Mouse (Mus musculus) liver, postnatal 0 days (tissue): ENCODE results near the gene Orc3. TPM values are rescaled to one million over a fixed set of nuclear protein-coding genes. Genes with fewer than 3 reads are reported as not detected.
"Not testable (repeated sequence)": the region's sequence is repeated elsewhere in the genome, so short reads cannot be mapped to it uniquely, and the experiment has no call there.

Source experiments
- ATAC-seq: fragments of 200-750 bp; cut with Nextera tagmentation; 2 replicates; pipeline ENCODE4 v1.8.0; 2017; ENCODE audit warnings: mild to moderate bottlenecking, moderate library complexity
- DNase-seq: peaks from one replicate; pipeline ENCODE4 v3.0.0-alpha.2; 2016
- H3K27ac ChIP-seq: fragments of 300-500 bp; sonication (generic); 2 replicates; pipeline ENCODE4 v1.5.1; 2014; ENCODE audit warnings: antibody characterized with exemption, moderate library complexity, mild to moderate bottlenecking, low read depth
- H3K27me3 ChIP-seq: fragments of 300-500 bp; sonication (generic); 2 replicates; pipeline ENCODE4 v1.6.1; 2014; ENCODE audit warnings: low read length, control low read depth, mixed read lengths; ENCODE audit not compliant: insufficient read depth
- H3K36me3 ChIP-seq: fragments of 300-500 bp; sonication (generic); replicated peaks from 2 replicates; pipeline ENCODE4 v1.6.1; 2014; ENCODE audit warnings: mild to moderate bottlenecking, control low read depth, low read length, moderate library complexity, mixed read lengths; ENCODE audit not compliant: insufficient read depth
- H3K4me1 ChIP-seq: fragments of 300-500 bp; sonication (generic); 2 replicates; pipeline ENCODE4 v1.6.1; 2014; ENCODE audit warnings: antibody characterized with exemption, mild to moderate bottlenecking, control low read depth; ENCODE audit not compliant: insufficient read depth
- H3K4me2 ChIP-seq: fragments of 300-500 bp; sonication (generic); 2 replicates; pipeline ENCODE4 v1.6.1; 2014; ENCODE audit warnings: low read depth, mild to moderate bottlenecking, low read length, moderate library complexity, mixed read lengths
- H3K4me3 ChIP-seq: fragments of 300-500 bp; sonication (generic); 2 replicates; pipeline ENCODE4 v1.5.1; 2014; ENCODE audit warnings: low read depth, low read length
- H3K9ac ChIP-seq: fragments of 300-500 bp; sonication (generic); replicated peaks from 2 replicates; pipeline ENCODE4 v1.6.1; 2014; ENCODE audit warnings: mild to moderate bottlenecking, moderate library complexity
- H3K9me3 ChIP-seq: fragments of 300-500 bp; sonication (generic); 2 replicates; pipeline ENCODE4 v1.6.1; 2016; ENCODE audit warnings: mild to moderate bottlenecking, control low read depth, low read length, mixed read lengths
- CTCF ChIP-seq: sonication (generic); IDR thresholded peaks from 2 replicates; pipeline ENCODE4 v1.5.1; 2016; ENCODE audit warnings: antibody characterized with exemption, low read depth
- EP300 ChIP-seq: IDR thresholded peaks from 2 replicates; pipeline ENCODE4 v1.6.1; 2016; ENCODE audit warnings: antibody characterized with exemption, low read depth, mild to moderate bottlenecking
- WGBS: fragments of 180-500 bp; shearing (Covaris S2); extraction: QIAGEN DNeasy Blood & Tissue Kit; methylation state at CpG from one replicate; pipeline ENCODE4 v1.1.7; 2014; ENCODE audit not compliant: insufficient replicate concordance; 5-methylcytosine and 5-hydroxymethylcytosine counted together
- polyA plus RNA-seq: library from polyadenylated mRNA; unstranded; fragments of >200 nt; fragmentation: Nextera tagmentation; extraction: Ambion mirVana; gene quantifications from 2 replicates; pipeline ENCODE4 v1.2.1, GENCODE M21; 2015

The Orc3 gene
- polyA plus RNA-seq, 1 experiment from 2014 or later = 23.1 TPM

DNA sequence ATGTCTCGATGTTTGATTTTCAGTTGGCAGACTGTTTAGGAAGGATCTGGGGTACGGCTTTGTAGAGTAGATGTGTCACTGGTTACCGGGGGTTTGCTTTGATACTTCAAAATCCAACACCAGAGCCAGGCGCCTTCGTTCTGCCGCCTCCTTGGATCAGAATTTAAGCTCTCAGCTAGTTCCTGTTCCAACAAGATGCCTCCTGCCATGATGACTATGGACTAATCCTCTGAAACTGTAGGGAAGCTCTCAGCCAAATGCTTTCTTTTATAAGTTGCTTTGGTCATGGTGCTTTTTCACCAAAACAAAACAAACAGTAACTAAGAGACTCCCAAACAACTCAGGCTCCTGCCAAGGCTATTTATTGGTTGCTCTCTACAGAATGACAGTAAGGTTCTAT, 11.6 kb downstream of the Orc3 start:
- Histone ChIP-seq H3K27ac (no peak overlapping the region), H3K4me1 (no peaks in the 10 kb centered on the region), H3K9ac (no peak overlapping the region), H3K27me3 (no peaks in the 10 kb centered on the region), H3K36me3 (peaks cover 49% of the 10 kb centered on the region), H3K4me3 (no peak overlapping the region), H3K9me3 (no peaks in the 10 kb centered on the region), H3K4me2 (no peak overlapping the region)
- ATAC-seq (no peak), DNase-seq (no peak)
- WGBS = 94% methylated on average over 6 of the region's 6 CpGs
- TF ChIP-seq CTCF (no peak), EP300 (no peak)

DNA sequence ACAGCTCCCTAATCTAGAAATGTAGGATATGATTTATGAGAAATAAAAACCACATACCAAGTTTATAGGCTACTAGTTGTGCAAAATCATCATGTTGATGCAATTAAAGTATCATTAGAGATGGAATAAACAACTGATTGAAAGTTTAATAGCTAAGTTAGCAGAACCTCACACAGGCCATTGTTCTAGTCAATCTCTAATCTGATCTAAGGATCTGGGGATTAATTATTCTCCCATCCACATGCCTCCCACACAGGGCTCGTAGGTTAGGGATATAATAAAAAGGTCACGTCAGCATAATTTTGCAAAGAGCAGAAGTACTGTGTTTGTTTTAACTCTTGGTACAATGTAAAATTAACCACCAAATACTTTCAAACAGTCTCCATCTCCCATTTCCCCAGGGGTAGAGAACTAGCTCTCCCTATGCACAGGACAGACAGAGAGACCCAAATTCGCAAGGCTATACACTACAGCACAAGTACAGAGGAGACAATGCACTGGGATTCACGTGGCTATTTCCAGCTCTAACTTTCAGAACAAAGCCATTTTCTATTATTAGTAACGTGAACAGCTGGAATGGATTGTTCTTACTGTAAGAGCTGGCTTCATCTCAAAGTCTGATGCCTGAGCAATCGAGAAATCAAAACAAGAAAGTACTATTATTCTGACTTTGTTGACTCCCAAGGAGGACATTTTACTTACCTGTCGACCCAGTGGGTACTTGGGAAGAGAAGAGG, 29.7 kb downstream of the Orc3 start:
- H3K36me3 ChIP-seq = peaks cover 53% of the 10 kb centered on the region
- DNase-seq = no peak
- H3K4me1 ChIP-seq = no peaks in the 10 kb centered on the region
- no peak overlapping the region for H3K4me2 ChIP-seq
- no peaks in the 10 kb centered on the region for H3K9me3 ChIP-seq
- no peak for ATAC-seq
- 86% methylated on average over 7 of the region's 7 CpGs for WGBS
- H3K27me3 ChIP-seq = no peaks in the 10 kb centered on the region
- no peak overlapping the region for H3K9ac ChIP-seq
- TF ChIP-seq CTCF = no peak
- no peak for TF ChIP-seq EP300
- no peak overlapping the region for H3K4me3 ChIP-seq
- no peak overlapping the region for H3K27ac ChIP-seq

GRCm38 (mm10) chr4:34583427-34583826, 31.3 kb downstream of the Orc3 start:
- TF ChIP-seq CTCF = no peak
- TF ChIP-seq EP300 = no peak
- Histone ChIP-seq H3K4me2 (no peak overlapping the region), H3K36me3 (peaks cover 66% of the 10 kb centered on the region), H3K9ac (no peak overlapping the region), H3K9me3 (no peaks in the 10 kb centered on the region), H3K4me3 (no peak overlapping the region), H3K27me3 (no peaks in the 10 kb centered on the region), H3K27ac (no peak overlapping the region), H3K4me1 (no peaks in the 10 kb centered on the region)
- DNase-seq (no peak), ATAC-seq (no peak)
- 94% methylated on average over 3 of the region's 3 CpGs for WGBS

DNA sequence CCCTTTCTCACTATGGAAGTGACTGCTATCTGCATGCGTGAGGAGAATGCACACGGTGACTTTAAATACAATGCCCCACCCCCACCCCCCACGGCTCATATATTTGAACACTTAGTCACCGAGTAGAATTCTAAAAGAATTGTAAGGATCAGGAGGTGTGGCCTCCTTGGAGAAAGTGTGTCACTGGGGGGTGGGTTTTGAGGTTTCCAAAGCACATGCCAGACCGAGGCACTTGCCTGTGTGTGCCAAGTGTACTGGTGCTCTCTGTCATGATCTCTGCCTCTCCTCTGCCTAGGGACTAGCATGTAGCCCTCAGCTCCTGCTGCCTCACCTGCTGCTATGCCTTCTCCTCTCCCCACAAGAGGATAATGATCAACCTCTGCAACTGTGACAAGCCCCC, 32.3 kb downstream of the Orc3 start:
- Histone ChIP-seq H3K27me3 (no peaks in the 10 kb centered on the region), H3K4me3 (no peak overlapping the region), H3K4me2 (no peak overlapping the region), H3K9me3 (no peaks in the 10 kb centered on the region), H3K27ac (no peak overlapping the region), H3K9ac (no peak overlapping the region), H3K4me1 (no peaks in the 10 kb centered on the region), H3K36me3 (peaks cover 72% of the 10 kb centered on the region)
- DNase-seq (no peak), ATAC-seq (no peak)
- no peak for TF ChIP-seq EP300
- TF ChIP-seq CTCF = no peak
- WGBS = 75% methylated on average over 5 of the region's 5 CpGs

GRCm38 (mm10) chr4:34581990-34582389, 32.8 kb downstream of the Orc3 start:
- no peaks in the 10 kb centered on the region for H3K27me3 ChIP-seq
- H3K4me1 ChIP-seq = no peaks in the 10 kb centered on the region
- H3K4me2 ChIP-seq = no peak overlapping the region
- ATAC-seq = no peak
- H3K36me3 ChIP-seq = peaks cover 74% of the 10 kb centered on the region
- H3K9me3 ChIP-seq = no peaks in the 10 kb centered on the region
- no peak for TF ChIP-seq CTCF
- no peak for TF ChIP-seq EP300
- H3K9ac ChIP-seq = no peak overlapping the region
- no peak overlapping the region for H3K4me3 ChIP-seq
- WGBS = 76% methylated on average over 7 of the region's 7 CpGs
- DNase-seq = no peak
- H3K27ac ChIP-seq = no peak overlapping the region

- 50% methylated on average over 1 of the region's 1 CpGs for WGBS
- not testable (repeated sequence) for DNase-seq, H3K9me3 ChIP-seq, H3K27me3 ChIP-seq, ATAC-seq, H3K27ac ChIP-seq, H3K9ac ChIP-seq, H3K4me2 ChIP-seq, H3K4me3 ChIP-seq, H3K4me1 ChIP-seq
- H3K36me3 ChIP-seq = peaks cover 76% of the 10 kb centered on the region
Observed at GRCm38 (mm10) chr4:34581489-34581888, 33.3 kb downstream of the Orc3 start.
